Mouse (Mus musculus) ES-E14 (cell line): ENCODE results near the gene Ntrk2. TPM values are rescaled to one million over a fixed set of nuclear protein-coding genes. Genes with fewer than 3 reads are reported as not detected.

Experiments used
- DNase-seq: peaks from one replicate; pipeline ENCODE4 v3.0.0-alpha.2; 2013; ENCODE audit warnings: low read depth, low spot score
- H3K27ac ChIP-seq: 2 replicates; pipeline ENCODE4 v1.5.1; 2012; ENCODE audit warnings: low read depth, mild to moderate bottlenecking, low read length, moderate library complexity, mixed read lengths; ENCODE audit not compliant: poor library complexity, insufficient read depth, severe bottlenecking
- H3K36me3 ChIP-seq: 2 replicates; pipeline ENCODE4 v1.6.1; 2012; ENCODE audit warnings: mild to moderate bottlenecking, low read length, moderate library complexity, mixed read lengths; ENCODE audit not compliant: control insufficient read depth, poor library complexity, insufficient read depth, severe bottlenecking
- H3K4me1 ChIP-seq, 2 experiments: fragments of 150-350 bp in 1 of 2; sonication (generic) in 1 of 2; 2 replicates each; pipeline ENCODE4 v1.6.1; 2012; ENCODE audit warnings: low read length in 2 of 2, mild to moderate bottlenecking in 1 of 2, mixed read lengths in 1 of 2; ENCODE audit not compliant: control insufficient read depth in 2 of 2, insufficient read depth in 2 of 2, poor library complexity in 1 of 2
- H3K4me3 ChIP-seq, 2 experiments: fragments of 150-350 bp in 1 of 2; sonication (generic) in 1 of 2; 2 replicates each; pipeline ENCODE4 v1.5.1; 2012; ENCODE audit warnings: low read length in 2 of 2, low read depth in 1 of 2, mild to moderate bottlenecking in 1 of 2, mixed read lengths in 1 of 2; ENCODE audit not compliant: insufficient read depth in 1 of 2, poor library complexity in 1 of 2, severe bottlenecking in 1 of 2
- H3K9ac ChIP-seq: 2 replicates; pipeline ENCODE4 v1.6.1; 2012; ENCODE audit warnings: low read depth, mild to moderate bottlenecking, low read length, mixed read lengths; ENCODE audit not compliant: poor library complexity, insufficient read depth, severe bottlenecking
- H3K9me3 ChIP-seq: fragments of 150-350 bp; sonication (generic); 2 replicates; pipeline ENCODE4 v1.6.1; 2012; ENCODE audit warnings: low read depth, mild to moderate bottlenecking, low read length; ENCODE audit not compliant: control insufficient read depth, insufficient read depth
- CHD2 ChIP-seq: IDR thresholded peaks from 2 replicates; pipeline ENCODE4 v1.6.1; 2014; ENCODE audit warnings: mild to moderate bottlenecking, low read depth, low read length, inconsistent platforms
- HCFC1 ChIP-seq: IDR thresholded peaks from 2 replicates; pipeline ENCODE4 v1.6.1; 2012; ENCODE audit warnings: low read length, inconsistent platforms, borderline replicate concordance; ENCODE audit not compliant: insufficient read depth
- MAFK ChIP-seq: IDR thresholded peaks from 2 replicates; pipeline ENCODE4 v1.6.1; 2014; ENCODE audit warnings: mild to moderate bottlenecking, low read depth, low read length, inconsistent platforms; ENCODE audit not compliant: insufficient read depth
- ZC3H11A ChIP-seq: IDR thresholded peaks from 2 replicates; pipeline ENCODE4 v1.6.1; 2012; ENCODE audit warnings: low read depth, mild to moderate bottlenecking, inconsistent platforms, low read length, borderline replicate concordance
- ZNF384 ChIP-seq: IDR thresholded peaks from 2 replicates; pipeline ENCODE4 v1.6.1; 2012; ENCODE audit warnings: low read depth, low read length, inconsistent platforms
- in situ Hi-C, 2 experiments: fragments of 600-800 bp; cut with MboI; formaldehyde crosslinking; loops; one replicate each; pipeline ENCODE4 v1.15.1; 2025; ENCODE audit warnings: low sequenced_read_pairs in 2 of 2, inconsistent platforms in 1 of 2; ENCODE audit not compliant: unreplicated experiment in 2 of 2
- total RNA-seq: library from RNA; depleted of rRNA; stranded (reverse); fragments of 300-350 nt; gene quantifications from 2 replicates; pipeline ENCODE4 v1.2.3, GENCODE M21; 2012

The Ntrk2 gene
- total RNA-seq, 1 experiment = 5.0 TPM

GRCm38 (mm10) chr13:58843826-58844225, 37.5 kb downstream of the Ntrk2 start:
- TF ChIP-seq HCFC1 (no peak), CHD2 (no peak), ZC3H11A (no peak), ZNF384 (no peak), MAFK (no peak)
- no peak for DNase-seq
- Histone ChIP-seq H3K9me3 (no peaks in the 10 kb centered on the region), H3K4me1 (no peaks in the 10 kb centered on the region), H3K9ac (no peak overlapping the region), H3K36me3 (no peaks in the 10 kb centered on the region), H3K4me3 (no peak overlapping the region), H3K27ac (no peak overlapping the region)
- in situ Hi-C loops = no loop called here

GRCm38 (mm10) chr13:58848578-58848977, 42.2 kb downstream of the Ntrk2 start:
- Histone ChIP-seq H3K27ac (no peak overlapping the region), H3K4me1 (no peaks in the 10 kb centered on the region), H3K4me3 (no peak overlapping the region), H3K36me3 (no peaks in the 10 kb centered on the region), H3K9ac (no peak overlapping the region), H3K9me3 (no peaks in the 10 kb centered on the region)
- in situ Hi-C loops = no loop called here
- TF ChIP-seq HCFC1 (no peak), ZC3H11A (peak; percentile 82)
- DNase-seq = peak; percentile 42

GRCm38 (mm10) chr13:58853685-58854084, 47.3 kb downstream of the Ntrk2 start:
- H3K27ac ChIP-seq = no peak overlapping the region
- no peaks in the 10 kb centered on the region for H3K9me3 ChIP-seq
- H3K4me3 ChIP-seq = no peak overlapping the region
- in situ Hi-C loops = no loop called here
- TF ChIP-seq ZC3H11A = no peak
- no peak for TF ChIP-seq CHD2
- TF ChIP-seq ZNF384 = no peak
- no peak for TF ChIP-seq MAFK
- TF ChIP-seq HCFC1 = no peak
- H3K9ac ChIP-seq = no peak overlapping the region
- no peaks in the 10 kb centered on the region for H3K36me3 ChIP-seq
- DNase-seq = no peak
- no peaks in the 10 kb centered on the region for H3K4me1 ChIP-seq

GRCm38 (mm10) chr13:58866239-58866638, 59.9 kb downstream of the Ntrk2 start:
- H3K36me3 ChIP-seq = no peaks in the 10 kb centered on the region
- no peak for TF ChIP-seq CHD2
- TF ChIP-seq MAFK = no peak
- no peak for TF ChIP-seq HCFC1
- TF ChIP-seq ZNF384 = no peak
- no peak for TF ChIP-seq ZC3H11A
- in situ Hi-C loops = no loop called here

GRCm38 (mm10) chr13:58866776-58867435, 60.5 kb downstream of the Ntrk2 start:
- TF ChIP-seq MAFK = no peak
- TF ChIP-seq HCFC1 = no peak
- no peak for TF ChIP-seq ZC3H11A
- no peak for TF ChIP-seq CHD2
- TF ChIP-seq ZNF384 = no peak
- Histone ChIP-seq H3K9me3 (no peaks in the 10 kb centered on the region), H3K36me3 (no peaks in the 10 kb centered on the region), H3K4me1 (no peaks in the 10 kb centered on the region), H3K9ac (no peak overlapping the region), H3K27ac (no peak overlapping the region), H3K4me3 (no peak overlapping the region)
- in situ Hi-C loops = no loop called here
- DNase-seq = no peak

More at GRCm38 (mm10) chr13:58866239-58866638, 59.9 kb downstream of the Ntrk2 start:
- DNase-seq = no peak
- no peak overlapping the region for H3K27ac ChIP-seq
- no peaks in the 10 kb centered on the region for H3K4me1 ChIP-seq
- H3K9me3 ChIP-seq = no peaks in the 10 kb centered on the region
- no peak overlapping the region for H3K9ac ChIP-seq
- no peak overlapping the region for H3K4me3 ChIP-seq
